Mouse (Mus musculus) urinary bladder, adult 2 months (tissue): ENCODE data around the gene Nacc1. TPM values are rescaled to one million over a fixed set of nuclear protein-coding genes. Genes with fewer than 3 reads are reported as not detected.

Experiments
- DNase-seq: peaks from one replicate; pipeline ENCODE4 v3.0.0; 2022; ENCODE audit warnings: low spot score
- polyA plus RNA-seq: library from polyadenylated mRNA; depleted of rRNA; stranded (reverse); fragments of >200 nt; gene quantifications from 2 replicates; pipeline ENCODE4 v1.2.3, GENCODE M21; 2012

Gene Nacc1
- polyA plus RNA-seq, 1 experiment: 39.5 TPM

DNA sequence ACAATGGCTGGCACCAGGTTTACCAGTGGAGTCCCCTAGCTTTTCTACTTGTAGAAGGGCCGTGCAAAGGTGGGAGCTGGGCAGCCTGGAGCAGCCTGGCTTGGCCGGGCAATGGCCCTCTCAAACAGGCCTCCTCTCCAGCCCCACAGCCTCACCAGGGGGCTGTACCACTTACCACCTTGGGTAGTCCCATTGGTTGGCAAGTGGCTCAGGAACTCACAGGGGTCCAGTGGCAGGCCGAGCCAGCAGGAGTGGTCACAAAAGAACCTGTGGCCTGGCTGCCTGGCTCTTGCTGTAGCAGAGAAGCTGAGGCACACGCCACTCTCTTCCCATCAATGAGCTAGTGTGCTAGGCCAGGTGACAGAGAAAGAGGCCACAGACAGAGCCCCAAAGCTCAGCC is 26.5 kb upstream of the Nacc1 start:
- no peak for DNase-seq

DNA sequence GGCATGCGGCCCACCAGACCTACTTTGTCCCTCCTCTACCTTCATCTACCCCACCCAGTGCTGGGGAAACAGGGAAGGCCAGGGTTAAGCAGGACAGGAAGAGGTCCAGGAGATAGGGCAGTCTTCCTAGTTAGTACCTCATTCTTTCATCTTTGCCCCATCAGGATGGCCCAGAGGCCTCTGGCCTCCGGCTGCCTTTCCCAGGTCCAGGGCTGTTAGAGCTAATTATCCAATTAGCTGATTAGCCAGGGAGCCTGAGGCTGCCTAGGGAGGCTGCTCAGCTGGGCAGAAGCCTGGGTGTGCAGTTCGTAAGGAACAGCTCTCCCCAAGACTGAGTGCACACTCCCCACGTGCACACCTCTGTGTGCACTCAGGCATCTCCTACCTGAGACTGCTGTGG is 25.7 kb upstream of the Nacc1 start:
- no peak for DNase-seq

- no peak for DNase-seq
Measured at GRCm38 (mm10) chr8:84712759-84713120, 25.1 kb upstream of the Nacc1 start.

GRCm38 (mm10) chr8:84711933-84712758 is 24.5 kb upstream of the Nacc1 start:
- no peak for DNase-seq

- DNase-seq: no peak
Measured at GRCm38 (mm10) chr8:84711312-84711711, 23.6 kb upstream of the Nacc1 start.

DNA sequence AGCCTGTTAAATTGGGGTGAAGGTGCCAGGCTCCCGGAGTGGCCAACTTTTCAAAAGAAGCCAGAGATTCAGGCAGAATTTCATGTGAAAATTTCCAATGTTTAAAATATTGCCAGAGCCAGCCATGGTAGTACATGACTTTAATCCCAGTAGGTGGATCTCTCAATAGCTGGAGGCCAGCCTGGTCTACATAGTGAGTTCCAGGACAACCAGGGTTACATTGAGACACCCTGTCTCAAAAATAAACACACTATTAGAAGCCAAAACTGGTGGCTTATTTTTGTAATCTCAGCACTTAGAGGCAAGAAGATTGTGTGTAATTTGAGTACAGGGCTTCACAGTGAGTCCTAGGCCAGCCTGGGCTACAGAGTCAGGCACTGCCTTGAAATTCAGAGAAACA is 22.3 kb upstream of the Nacc1 start:
- no peak for DNase-seq

- DNase-seq: peak; percentile 76
Measured at GRCm38 (mm10) chr8:84708774-84709475, 21.3 kb upstream of the Nacc1 start.

- no peak for DNase-seq
Measured at GRCm38 (mm10) chr8:84708071-84708541, 20.4 kb upstream of the Nacc1 start.

- DNase-seq: peak; percentile 49
Measured at GRCm38 (mm10) chr8:84707267-84707883, 19.7 kb upstream of the Nacc1 start.

- peak; percentile 39 for DNase-seq
Measured at GRCm38 (mm10) chr8:84706610-84707266, 19.1 kb upstream of the Nacc1 start.

DNA sequence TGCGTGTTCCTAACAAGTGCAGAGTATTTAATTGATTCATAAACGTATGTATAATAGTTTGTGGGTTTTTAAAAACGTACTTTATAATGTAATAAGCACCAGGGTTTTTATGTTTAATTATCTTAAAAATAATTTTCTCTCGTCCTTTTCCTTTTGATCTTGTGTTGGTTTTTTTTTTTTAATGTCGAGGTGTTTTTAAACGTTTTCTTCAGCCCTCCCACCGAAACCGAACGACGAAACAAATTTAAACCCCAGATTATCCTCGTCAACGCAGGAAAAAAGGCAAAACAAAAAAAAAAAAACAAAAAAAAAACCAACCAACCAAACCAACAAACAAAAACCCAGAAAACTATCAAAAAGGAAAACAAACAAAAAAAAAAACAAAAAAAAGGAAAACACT is 18.3 kb upstream of the Nacc1 start:
- DNase-seq: no peak

- peak; percentile 27 for DNase-seq
Measured at GRCm38 (mm10) chr8:84704867-84705831, 17.5 kb upstream of the Nacc1 start.

DNA sequence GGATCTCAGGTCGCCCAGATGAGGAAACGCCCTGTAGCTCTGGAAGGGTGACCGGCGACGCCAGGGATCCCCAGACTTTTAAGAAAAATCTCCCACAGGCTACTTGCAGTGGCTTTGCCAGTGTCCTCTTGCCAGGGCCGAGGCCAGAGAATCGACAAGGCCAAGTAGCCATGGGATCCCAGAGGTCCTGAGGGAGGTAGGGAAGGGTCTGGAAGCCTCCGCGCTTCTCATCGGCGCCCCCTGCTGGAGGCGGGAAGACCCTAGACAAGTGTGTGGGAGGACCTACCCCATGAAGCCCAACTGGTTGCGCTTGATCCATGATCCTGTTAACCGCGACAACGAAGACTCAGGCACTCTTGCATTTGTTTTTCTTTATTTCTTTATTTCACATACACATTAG is 16.7 kb upstream of the Nacc1 start:
- DNase-seq: no peak

DNA sequence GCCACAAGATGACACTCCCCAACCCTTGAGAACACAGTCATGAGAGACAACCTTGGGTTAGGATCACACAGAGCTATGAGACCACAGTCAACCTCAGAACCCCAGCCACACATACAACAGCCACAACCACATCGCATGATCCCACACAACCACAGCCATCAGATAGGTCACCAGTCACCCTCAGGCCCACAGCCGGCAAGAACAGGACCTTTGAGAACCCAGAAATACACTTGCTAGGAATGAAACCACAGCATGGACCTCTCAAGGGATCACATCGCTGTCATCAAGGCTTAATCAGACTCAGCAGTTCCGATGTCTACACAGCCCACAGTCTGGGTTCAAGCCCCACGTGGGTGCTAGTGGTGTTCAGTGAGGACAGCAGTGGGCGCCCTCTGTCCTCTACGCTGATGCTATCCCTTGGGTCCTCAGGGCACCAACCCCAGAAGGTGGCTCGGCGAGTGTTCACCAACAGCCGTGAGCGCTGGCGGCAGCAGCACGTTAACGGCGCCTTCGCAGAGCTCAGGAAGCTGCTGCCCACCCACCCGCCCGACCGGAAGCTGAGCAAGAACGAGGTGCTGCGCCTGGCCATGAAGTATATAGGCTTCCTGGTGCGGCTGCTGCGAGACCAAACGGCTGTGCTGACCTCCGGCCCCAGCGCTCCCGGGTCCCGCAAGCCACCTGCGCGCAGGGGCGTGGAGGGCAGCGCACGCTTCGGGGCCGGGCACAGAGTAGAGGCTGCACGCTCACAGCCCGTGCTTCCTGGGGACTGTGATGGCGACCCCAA is 16.0 kb upstream of the Nacc1 start:
- DNase-seq: no peak

DNA sequence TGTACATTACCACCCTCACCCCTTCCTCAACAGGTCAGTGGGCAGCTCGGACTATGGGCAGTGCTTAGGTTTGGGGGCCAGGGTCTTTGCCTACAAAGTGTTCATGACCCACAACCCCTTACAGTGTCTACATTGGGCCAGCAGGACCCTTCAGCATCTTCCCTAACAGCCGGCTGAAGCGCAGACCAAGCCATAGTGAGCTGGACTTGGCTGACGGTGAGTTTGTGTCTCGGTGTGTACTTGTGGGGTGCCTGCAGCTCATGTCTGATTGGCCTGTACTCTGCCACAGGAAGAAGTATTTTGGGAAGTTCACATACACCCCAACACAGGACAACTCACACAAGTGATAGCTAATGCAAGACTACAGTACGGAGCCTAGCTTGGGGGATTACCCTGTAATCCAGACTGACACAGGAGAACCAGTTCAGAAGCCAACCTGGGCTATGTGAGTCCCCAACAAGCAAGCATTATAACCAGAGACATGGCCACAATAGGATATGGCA is 15.4 kb upstream of the Nacc1 start:
- no peak for DNase-seq

- no peak for DNase-seq
Measured at GRCm38 (mm10) chr8:84702561-84702960, 14.9 kb upstream of the Nacc1 start.

- no peak for DNase-seq
Measured at GRCm38 (mm10) chr8:84700941-84701911, 13.6 kb upstream of the Nacc1 start, which contains the start of gene Lyl1. Lyl1 (plus strand) TSS chr8:84701457.

GRCm38 (mm10) chr8:84700526-84700925 is 12.9 kb upstream of the Nacc1 start:
- DNase-seq: no peak

- DNase-seq: peak; percentile 32
Measured at GRCm38 (mm10) chr8:84699861-84700322, 12.2 kb upstream of the Nacc1 start.
